In the genomic region with DNA sequence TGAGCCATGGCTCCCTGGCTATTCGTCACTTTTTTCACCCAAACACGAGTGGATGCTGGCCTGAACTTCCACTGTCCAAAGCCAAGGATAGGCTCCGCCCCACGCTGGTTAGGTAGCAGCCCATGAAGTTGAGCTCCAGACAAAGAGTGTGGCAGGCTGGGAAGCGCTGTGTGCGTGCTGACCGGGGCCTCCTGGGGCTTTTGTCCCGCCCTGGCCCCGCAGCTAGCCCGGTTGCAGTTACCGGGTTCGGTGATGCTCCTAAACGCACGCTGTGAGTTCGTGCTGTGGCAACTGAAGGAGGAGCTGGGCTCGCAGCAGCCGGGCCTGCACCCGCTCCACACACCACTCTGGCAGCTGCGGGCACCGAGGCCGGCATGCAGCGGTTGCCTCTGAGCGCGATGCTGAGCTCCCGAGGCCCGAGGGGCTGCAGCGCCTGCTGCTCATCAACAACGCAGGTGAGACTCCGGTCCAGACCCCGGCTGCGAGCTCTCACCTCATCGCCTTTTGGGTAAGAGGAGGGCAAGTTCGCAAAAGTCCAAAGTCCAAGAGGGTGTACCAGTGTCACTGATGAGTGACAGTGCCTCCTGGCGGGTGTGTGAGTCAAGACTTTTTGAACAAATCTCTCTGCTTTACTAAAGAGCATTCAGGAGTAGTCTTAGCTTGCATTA, we compare ENCODE assay signal across 8 mouse cellular contexts. TPM values are rescaled to one million over a fixed set of nuclear protein-coding genes. Genes with fewer than 3 reads are reported as not detected.
DNase-seq lines count a peak whose midpoint lies in the region; ATAC-seq and TF ChIP-seq lines count a peak whose summit lies in the region.

No protein-coding gene starts in this region.

- H3K27ac ChIP-seq in heart, embryonic 13.5 days (replicated peaks): no peak overlapping the region
- H3K27ac ChIP-seq in kidney, embryonic 14.5 days (ENCODE audit: low read depth, low read length): peak overlapping the region; percentile 19; the same call in 1 of the 2 replicates
- H3K27ac ChIP-seq in lung, postnatal 0 days (ENCODE audit: low read length): no peak overlapping the region

- TF ChIP-seq EP300 in lung, postnatal 0 days (IDR thresholded peaks at IDR 0.05): no peak

- peak overlapping the region; percentile 80 for H3K9ac ChIP-seq in heart, embryonic 13.5 days
- peak overlapping the region; percentile 63 for H3K9ac ChIP-seq in kidney, embryonic 14.5 days (ENCODE audit: low read depth, low read length)
- no peak overlapping the region for H3K9ac ChIP-seq in lung, postnatal 0 days (replicated peaks; ENCODE audit: low read depth)

- TF ChIP-seq CTCF in lung, postnatal 0 days (IDR thresholded peaks at IDR 0.05): peak; percentile 77

- no peaks in the 10 kb centered on the region for H3K27me3 ChIP-seq in heart, embryonic 13.5 days (replicated peaks)
- H3K27me3 ChIP-seq in kidney, embryonic 14.5 days (ENCODE audit: control insufficient read depth, insufficient read depth, low read length): no peaks in the 10 kb centered on the region
- no peaks in the 10 kb centered on the region for H3K27me3 ChIP-seq in lung, postnatal 0 days (replicated peaks; ENCODE audit: insufficient read depth, low read length)

- H3K9me3 ChIP-seq in heart, embryonic 13.5 days: no peaks in the 10 kb centered on the region
- H3K9me3 ChIP-seq in kidney, embryonic 14.5 days (ENCODE audit: control insufficient read depth, low read length): no peaks in the 10 kb centered on the region
- no peaks in the 10 kb centered on the region for H3K9me3 ChIP-seq in lung, postnatal 0 days (ENCODE audit: low read length)

- peak overlapping the region; percentile 82 for H3K4me2 ChIP-seq in heart, embryonic 13.5 days
- H3K4me2 ChIP-seq in kidney, embryonic 14.5 days (replicated peaks; ENCODE audit: low read depth, low read length): peak overlapping the region; percentile 84
- peak overlapping the region; percentile 79 for H3K4me2 ChIP-seq in lung, postnatal 0 days (replicated peaks; ENCODE audit: low read depth, low read length)

- 2% methylated on average over 34 of the region's 34 CpGs for WGBS in heart, embryonic 13.5 days
- WGBS in kidney, embryonic 14.5 days: 1% methylated on average over 34 of the region's 34 CpGs
- 1% methylated on average over 34 of the region's 34 CpGs for WGBS in lung, postnatal 0 days

- H3K4me1 ChIP-seq in heart, embryonic 13.5 days: peaks cover 13% of the 10 kb centered on the region
- H3K4me1 ChIP-seq in kidney, embryonic 14.5 days (ENCODE audit: control insufficient read depth, insufficient read depth, low read length): no peaks in the 10 kb centered on the region
- peaks cover 5% of the 10 kb centered on the region; the same call in 1 of the 2 replicates for H3K4me1 ChIP-seq in lung, postnatal 0 days (ENCODE audit: insufficient read depth, low read depth, low read length)

- H3K4me3 ChIP-seq in heart, embryonic 13.5 days: peak overlapping the region; percentile 59
- peak overlapping the region; percentile 46 for H3K4me3 ChIP-seq in kidney, embryonic 14.5 days (ENCODE audit: low read length)
- peak overlapping the region; percentile 37 for H3K4me3 ChIP-seq in lung, postnatal 0 days (ENCODE audit: low read depth, low read length)

- peak; percentile 47 for DNase-seq in urinary bladder, postnatal 14 days (ENCODE audit: low spot score)
- DNase-seq in urinary bladder, adult 2 months (ENCODE audit: low spot score): no peak
- peak; percentile 73 for DNase-seq in embryo, embryonic 9.5 days (ENCODE audit: extremely low spot score)
- peak; percentile 47 for DNase-seq in lung, postnatal 0 days (ENCODE audit: low spot score)
- peak; percentile 72 for DNase-seq in retina, postnatal 1 day
- no peak for DNase-seq in frontal cortex, postnatal 10 days (ENCODE audit: low spot score in 2 of 2)

- H3K36me3 ChIP-seq in heart, embryonic 13.5 days: no peaks in the 10 kb centered on the region
- H3K36me3 ChIP-seq in kidney, embryonic 14.5 days (ENCODE audit: control insufficient read depth, insufficient read depth, low read length): no peaks in the 10 kb centered on the region
- no peaks in the 10 kb centered on the region for H3K36me3 ChIP-seq in lung, postnatal 0 days (ENCODE audit: insufficient read depth, low read length)

- peak; percentile 23; the same call in 1 of the 2 replicates for ATAC-seq in heart, embryonic 13.5 days (ENCODE audit: extremely low read depth, insufficient number of reproducible peaks, low FRiP score, low TSS enrichment)
- peak; percentile 64 for ATAC-seq in kidney, embryonic 14.5 days (ENCODE audit: low FRiP score, low TSS enrichment)
- ATAC-seq in lung, postnatal 0 days: peak; percentile 58

RNA-seq across cellular contexts. Expression of a gene that starts 17.4 kb away (rescaled TPM):
- 12.5 and 24.3 TPM in 2 replicates for polyA plus RNA-seq in urinary bladder, adult 2 months (2012; rRNA removed)
- polyA plus RNA-seq in heart, embryonic 13.5 days (2015; fragmentation: Nextera tagmentation; extraction: Ambion mirVana): 52.7 and 58.3 TPM in 2 replicates
- 79.4 and 100 TPM in 2 replicates for polyA plus RNA-seq in kidney, embryonic 14.5 days (2014; fragmentation: Nextera tagmentation; extraction: Ambion mirVana)
- 45.3 and 54.3 TPM in 2 replicates for polyA plus RNA-seq in lung, postnatal 0 days (2015; fragmentation: Nextera tagmentation; extraction: Ambion mirVana)

RNA-seq across cellular contexts. Expression of a gene that starts 32.2 kb away (rescaled TPM):
- polyA plus RNA-seq in urinary bladder, adult 2 months (2012; rRNA removed): 0.04 TPM in 1 of 2 replicates, not detected in the other
- polyA plus RNA-seq in heart, embryonic 13.5 days (2015; fragmentation: Nextera tagmentation; extraction: Ambion mirVana): 0.11 TPM in 1 of 2 replicates, not detected in the other
- polyA plus RNA-seq in kidney, embryonic 14.5 days (2014; fragmentation: Nextera tagmentation; extraction: Ambion mirVana): 7.5 and 8.5 TPM in 2 replicates
- not detected in 2 replicates for polyA plus RNA-seq in lung, postnatal 0 days (2015; fragmentation: Nextera tagmentation; extraction: Ambion mirVana)

Comparison
In these comparisons a context has a peak if more than half of its experiments do, and no peak if none do; other contexts are left out.
1. DNase-seq: peak in urinary bladder, postnatal 14 days (single experiment), embryo, embryonic 9.5 days (single experiment), lung, postnatal 0 days (single experiment) and retina, postnatal 1 day (single experiment); none in urinary bladder, adult 2 months (single experiment) and frontal cortex, postnatal 10 days (0 of 2).
2. Peak in every context shown above with its lines, with median percentiles within 50 percentile points of each other: ATAC-seq, H3K4me2 ChIP-seq and H3K4me3 ChIP-seq.